Mouse (Mus musculus): ENCODE results near the gene Gal3st4. TPM values are rescaled to one million over a fixed set of nuclear protein-coding genes. Genes with fewer than 3 reads are reported as not detected.
A peak's percentile ranks its signal among the peaks of the same experiment; 100 is the strongest.

Gal3st4 gene
- 3.3 and 4.2 TPM in 2 replicates for polyA plus RNA-seq (2015; fragmentation: Nextera tagmentation; extraction: Ambion mirVana)

DNA sequence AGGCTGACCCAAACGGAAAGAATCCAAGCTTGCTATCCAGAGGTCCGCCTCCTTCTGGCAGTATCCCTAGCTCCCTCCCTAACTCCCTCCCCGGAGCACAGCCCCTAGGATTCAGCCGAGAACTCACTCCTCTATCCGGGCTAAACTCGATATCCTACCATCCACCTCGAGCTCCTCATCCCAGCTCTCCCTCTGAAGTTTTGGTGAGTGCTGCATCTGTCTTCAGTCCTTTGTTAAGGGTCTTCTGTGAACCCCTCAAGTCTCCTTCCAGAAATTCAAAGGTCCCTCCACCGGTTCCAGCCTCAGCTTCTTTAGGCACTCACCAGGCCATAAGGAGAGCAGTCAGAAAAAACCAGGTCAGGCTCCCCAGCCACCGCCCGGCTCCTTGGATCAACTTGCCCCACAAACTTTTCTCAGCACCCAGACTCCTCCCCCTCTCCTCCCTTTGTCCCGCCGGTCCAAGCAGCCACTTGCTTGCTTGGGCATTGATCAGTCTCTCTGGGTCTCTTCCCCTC is at the start of gene Gal3st4:
TSS of gene Gal3st4 (minus strand) at position 432 of the 515 bp plus-strand sequence.
- Histone ChIP-seq H3K27ac (no peak within 1 kb of the TSS), H3K4me1 (replicated peaks) (peaks cover 64% of the 10 kb centered on the region)

DNA sequence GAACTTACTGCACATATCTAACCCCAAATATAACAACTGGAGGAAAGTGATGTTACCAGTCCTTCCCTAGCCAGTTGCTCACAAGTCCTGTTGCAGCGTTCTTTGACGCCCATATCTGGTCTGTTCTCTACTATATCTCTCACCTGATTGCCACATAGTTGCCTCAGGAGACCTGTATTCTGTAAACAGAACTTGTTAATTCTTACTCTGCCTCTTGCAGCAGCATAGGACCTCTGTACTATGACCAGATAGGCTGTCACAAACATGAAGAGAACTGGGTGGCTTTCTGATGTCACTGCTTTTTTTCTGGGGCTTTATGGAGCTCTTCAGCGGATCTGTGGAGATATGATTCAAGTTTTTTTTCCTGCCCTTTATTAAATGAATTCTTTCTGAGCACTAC is 40.2 kb upstream of the Gal3st4 start:
- no peak for ATAC-seq (ENCODE audit: low FRiP score)
- Histone ChIP-seq H3K27ac (no peak overlapping the region), H3K9me3 (no peaks in the 10 kb centered on the region), H3K4me1 (replicated peaks) (no peaks in the 10 kb centered on the region), H3K4me2 (no peak overlapping the region), H3K27me3 (no peaks in the 10 kb centered on the region), H3K4me3 (no peak overlapping the region), H3K9ac (no peak overlapping the region), H3K36me3 (no peaks in the 10 kb centered on the region; the same call in 1 of the 2 replicates)
- 96% methylated on average over 3 of the region's 3 CpGs for WGBS

More for the DNA sequence above, at the start of gene Gal3st4:
- no peaks in the 10 kb centered on the region for H3K27me3 ChIP-seq
- H3K4me3 ChIP-seq = peak within 1 kb of the TSS; percentile 12
- H3K9ac ChIP-seq = peak within 1 kb of the TSS; percentile 51
- H3K36me3 ChIP-seq = peaks cover 33% of the 10 kb centered on the region
- no peak for ATAC-seq (ENCODE audit: low FRiP score)
- H3K4me2 ChIP-seq = peak within 1 kb of the TSS; percentile 34
- H3K9me3 ChIP-seq = no peaks in the 10 kb centered on the region
- under 1% methylated on average over 12 of the region's 12 CpGs for WGBS

DNA sequence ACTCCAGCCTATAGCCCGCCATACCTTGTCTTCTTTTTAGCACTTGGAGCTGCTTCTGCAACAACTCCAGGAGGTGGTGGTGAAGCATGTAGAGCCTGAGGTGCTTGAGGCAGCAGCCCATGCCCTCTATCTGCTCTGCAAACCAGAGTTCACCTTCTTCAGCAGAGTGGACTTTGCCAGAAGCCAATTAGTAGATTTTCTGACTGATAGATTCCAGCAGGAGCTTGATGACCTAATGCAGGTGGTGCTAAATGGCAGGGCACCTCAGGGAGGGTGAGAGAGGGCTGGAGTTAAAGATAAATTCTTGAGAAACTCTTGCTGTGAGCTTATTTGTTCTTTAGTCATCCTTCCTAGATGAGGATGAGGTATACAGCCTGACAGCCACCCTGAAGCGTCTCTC is 27.0 kb upstream of the Gal3st4 start:
- Histone ChIP-seq H3K9me3 (no peaks in the 10 kb centered on the region), H3K27me3 (no peaks in the 10 kb centered on the region)
- WGBS = 88% methylated on average over 2 of the region's 2 CpGs

GRCm38 (mm10) chr5:138294158-138294557 is 21.5 kb upstream of the Gal3st4 start:
- Histone ChIP-seq H3K27me3 (no peaks in the 10 kb centered on the region), H3K4me3 (no peak overlapping the region), H3K4me1 (replicated peaks) (no peaks in the 10 kb centered on the region), H3K36me3 (peaks cover 5% of the 10 kb centered on the region; the same call in 1 of the 2 replicates), H3K27ac (no peak overlapping the region), H3K9ac (no peak overlapping the region), H3K4me2 (no peak overlapping the region), H3K9me3 (no peaks in the 10 kb centered on the region)
- no peak for ATAC-seq (ENCODE audit: low FRiP score)

More for the DNA sequence above, 27.0 kb upstream of the Gal3st4 start:
- no peak overlapping the region for H3K4me2 ChIP-seq
- H3K4me1 ChIP-seq (replicated peaks) = no peaks in the 10 kb centered on the region
- no peak for ATAC-seq (ENCODE audit: low FRiP score)
- H3K27ac ChIP-seq = no peak overlapping the region
- peaks cover 10% of the 10 kb centered on the region; the same call in 1 of the 2 replicates for H3K36me3 ChIP-seq
- H3K4me3 ChIP-seq = no peak overlapping the region
- no peak overlapping the region for H3K9ac ChIP-seq

DNA sequence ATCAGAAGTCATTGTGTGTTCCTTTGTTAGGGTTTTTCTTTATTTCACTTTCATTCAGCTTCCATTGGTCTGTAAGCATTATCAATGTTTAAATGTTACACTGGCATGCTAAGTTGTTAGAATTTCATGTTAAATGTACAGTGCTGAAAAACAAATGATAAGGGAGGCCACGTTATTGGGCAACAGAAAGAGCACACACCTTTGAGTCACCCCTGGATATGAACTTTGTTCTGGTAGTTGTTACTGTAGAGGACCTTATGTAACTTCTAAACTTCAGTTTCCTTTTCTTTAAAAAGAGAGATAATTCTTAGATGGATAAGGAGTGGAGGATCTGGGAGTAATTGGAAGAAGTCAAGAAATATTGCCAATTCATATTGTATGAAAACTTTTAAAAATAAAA is 19.0 kb upstream of the Gal3st4 start:
- Histone ChIP-seq H3K36me3 (no peaks in the 10 kb centered on the region), H3K27me3 (no peaks in the 10 kb centered on the region), H3K4me2 (no peak overlapping the region), H3K9ac (no peak overlapping the region), H3K4me1 (replicated peaks) (no peaks in the 10 kb centered on the region), H3K4me3 (no peak overlapping the region), H3K9me3 (no peaks in the 10 kb centered on the region), H3K27ac (no peak overlapping the region)
- no peak for ATAC-seq (ENCODE audit: low FRiP score)
- WGBS = 84% methylated on average over 1 of the region's 1 CpGs

DNA sequence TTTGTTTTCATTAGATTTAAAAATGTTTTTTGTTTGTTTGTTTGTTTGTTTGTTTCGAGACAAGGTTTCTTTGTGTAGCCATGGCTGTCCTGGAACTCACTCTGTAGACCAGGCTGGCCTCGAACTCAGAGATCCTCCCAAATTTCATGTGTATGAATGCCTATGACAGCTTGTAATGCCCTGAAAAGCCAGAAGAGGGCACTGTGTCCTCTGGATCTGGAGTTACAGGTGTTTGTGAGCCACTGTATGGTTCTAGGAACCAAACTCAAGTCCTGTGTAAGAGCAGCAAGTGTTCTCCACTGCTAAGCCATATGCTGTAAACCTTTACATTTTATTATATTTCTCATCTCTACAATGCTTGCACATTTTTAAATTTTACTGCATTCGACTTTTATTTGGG is 15.2 kb upstream of the Gal3st4 start:
- no peak for ATAC-seq (ENCODE audit: low FRiP score)
- 77% methylated on average over 3 of the region's 3 CpGs for WGBS
- Histone ChIP-seq H3K36me3 (no peaks in the 10 kb centered on the region), H3K9ac (no peak overlapping the region), H3K4me3 (no peak overlapping the region), H3K27ac (no peak overlapping the region), H3K9me3 (no peaks in the 10 kb centered on the region), H3K4me1 (replicated peaks) (no peaks in the 10 kb centered on the region), H3K27me3 (no peaks in the 10 kb centered on the region), H3K4me2 (no peak overlapping the region)

DNA sequence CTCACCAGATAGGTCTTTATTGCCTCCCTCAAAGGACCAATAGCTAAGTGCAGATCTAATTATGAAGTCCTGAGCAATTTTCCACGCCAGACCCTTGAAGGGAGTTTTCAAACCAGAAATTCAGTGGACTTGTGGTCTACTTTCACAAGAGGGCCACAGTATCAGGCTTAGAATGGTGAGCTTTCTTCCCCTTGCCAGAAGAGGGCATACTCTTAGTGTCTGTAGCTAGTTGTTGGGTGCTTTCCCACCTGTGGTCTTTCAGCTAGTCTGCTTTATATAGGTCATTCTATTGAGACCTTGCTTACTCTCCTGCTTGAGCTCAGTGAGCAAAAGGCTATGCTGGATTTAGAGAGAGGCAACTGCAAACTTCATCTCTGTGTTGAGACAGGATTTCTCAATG is 10.9 kb upstream of the Gal3st4 start:
- 45% methylated on average over 1 of the region's 1 CpGs for WGBS
- H3K4me3 ChIP-seq = no peak overlapping the region
- H3K36me3 ChIP-seq = no peaks in the 10 kb centered on the region
- H3K27me3 ChIP-seq = 0 out of 2 replicates have a peak, but pooled peaks cover 12% of the 10 kb centered on the region
- no peak overlapping the region for H3K4me2 ChIP-seq
- peaks cover 6% of the 10 kb centered on the region for H3K4me1 ChIP-seq (replicated peaks)
- no peak overlapping the region for H3K27ac ChIP-seq
- H3K9ac ChIP-seq = no peak overlapping the region
- no peaks in the 10 kb centered on the region; the same call in 1 of the 2 replicates for H3K9me3 ChIP-seq
- no peak for ATAC-seq (ENCODE audit: low FRiP score)

DNA sequence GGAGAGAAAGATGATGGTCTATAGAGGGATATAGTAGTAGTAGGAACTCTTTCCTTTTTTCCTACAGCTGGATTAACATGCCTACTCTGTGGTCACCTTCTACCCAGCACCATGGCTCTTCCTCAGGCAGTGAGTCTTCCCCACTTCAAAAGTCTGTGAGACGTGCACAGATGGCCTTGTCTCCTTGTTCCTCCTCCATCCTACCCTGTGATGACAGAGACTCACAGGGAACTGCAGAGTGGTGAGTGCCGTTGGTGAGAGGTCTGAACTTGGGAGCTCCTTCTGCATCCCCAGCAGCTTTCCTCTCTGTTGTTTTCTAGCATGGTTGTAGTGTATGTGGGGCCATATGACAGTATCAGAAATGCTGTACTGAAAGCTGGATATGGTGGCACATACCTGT is 9.2 kb upstream of the Gal3st4 start:
- H3K4me3 ChIP-seq = no peak overlapping the region
- ATAC-seq (ENCODE audit: low FRiP score) = no peak
- H3K9me3 ChIP-seq = no peaks in the 10 kb centered on the region; the same call in 1 of the 2 replicates
- peaks cover 24% of the 10 kb centered on the region for H3K4me1 ChIP-seq (replicated peaks)
- no peak overlapping the region for H3K4me2 ChIP-seq
- 0 out of 2 replicates have a peak, but pooled peaks cover 12% of the 10 kb centered on the region for H3K27me3 ChIP-seq
- no peak overlapping the region for H3K9ac ChIP-seq
- H3K27ac ChIP-seq = no peak overlapping the region
- H3K36me3 ChIP-seq = peaks cover 15% of the 10 kb centered on the region
- WGBS = 87% methylated on average over 2 of the region's 2 CpGs

DNA sequence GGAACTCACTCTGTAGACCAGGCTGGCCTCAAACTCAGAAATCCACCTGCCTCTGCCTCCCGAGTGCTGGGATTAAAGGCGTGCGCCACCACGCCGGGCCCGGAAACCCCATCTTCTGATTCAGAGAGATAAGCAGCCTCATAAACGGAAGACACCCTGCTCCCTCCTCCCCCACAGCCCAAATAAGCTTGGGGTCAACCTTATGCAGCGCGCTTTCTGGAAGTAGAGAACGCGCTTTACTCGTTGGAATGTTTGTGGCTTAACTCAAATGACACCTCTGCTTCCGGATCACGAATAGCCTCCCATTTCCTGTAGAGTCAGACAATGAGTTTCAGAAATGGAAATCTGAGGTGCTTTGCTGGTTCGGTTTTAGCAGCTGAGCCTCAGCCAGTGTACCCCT is 8.2 kb upstream of the Gal3st4 start:
- Histone ChIP-seq H3K4me1 (replicated peaks) (peaks cover 33% of the 10 kb centered on the region), H3K9me3 (no peaks in the 10 kb centered on the region; the same call in 1 of the 2 replicates), H3K9ac (no peak overlapping the region), H3K4me2 (peak overlapping the region; percentile 82; the same call in 1 of the 2 replicates), H3K27me3 (0 out of 2 replicates have a peak, but pooled peaks cover 12% of the 10 kb centered on the region), H3K36me3 (peaks cover 23% of the 10 kb centered on the region), H3K4me3 (no peak overlapping the region), H3K27ac (no peak overlapping the region)
- 93% methylated on average over 15 of the region's 15 CpGs for WGBS
- ATAC-seq (ENCODE audit: low FRiP score) = no peak

DNA sequence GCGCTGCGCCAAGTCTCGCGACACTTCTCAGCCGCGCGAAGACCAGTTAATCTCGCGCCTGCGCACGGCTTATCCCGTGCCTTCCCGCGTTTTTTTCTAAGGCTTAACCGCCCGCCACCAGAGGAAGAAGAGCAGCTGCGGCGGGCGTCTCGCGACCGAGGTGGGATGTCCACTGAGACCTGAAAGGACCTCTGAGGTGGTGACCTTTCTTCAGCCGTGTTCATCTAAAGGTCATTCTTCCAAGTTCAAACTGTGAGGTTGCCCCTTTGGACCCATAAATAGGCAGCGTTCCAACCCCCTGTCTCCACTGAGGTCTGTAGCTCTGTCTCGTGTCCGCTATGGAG is 7.8 kb upstream of the Gal3st4 start:
- H3K9me3 ChIP-seq = no peaks in the 10 kb centered on the region; the same call in 1 of the 2 replicates
- H3K27me3 ChIP-seq = 0 out of 2 replicates have a peak, but pooled peaks cover 12% of the 10 kb centered on the region
- peaks cover 28% of the 10 kb centered on the region for H3K36me3 ChIP-seq
- ATAC-seq (ENCODE audit: low FRiP score) = no peak
- peak overlapping the region; percentile 52; the same call in 1 of the 2 replicates for H3K27ac ChIP-seq
- peaks cover 38% of the 10 kb centered on the region for H3K4me1 ChIP-seq (replicated peaks)
- 22% methylated on average over 26 of the region's 26 CpGs for WGBS
- peak overlapping the region; percentile 82 for H3K4me2 ChIP-seq
- H3K9ac ChIP-seq = no peak overlapping the region
- H3K4me3 ChIP-seq = peak overlapping the region; percentile 82

GRCm38 (mm10) chr5:138279585-138280424 is 7.2 kb upstream of the Gal3st4 start, which contains the start of the genes Gm43720, Gpc2 and Stag3:
Gene Gm43720 (minus strand): TSS chr5:138279958.
Gene Gpc2 (minus strand): TSS chr5:138280005.
Gene Stag3 (plus strand): TSS chr5:138280240.
- no peaks in the 10 kb centered on the region; the same call in 1 of the 2 replicates for H3K9me3 ChIP-seq
- H3K27me3 ChIP-seq = 0 out of 2 replicates have a peak, but pooled peaks cover 12% of the 10 kb centered on the region
- H3K4me3 ChIP-seq = peak within 1 kb of the TSS; percentile 82
- H3K4me2 ChIP-seq = peak within 1 kb of the TSS; percentile 82
- peak within 1 kb of the TSS; percentile 95 for H3K9ac ChIP-seq
- under 1% methylated on average over 55 of the region's 56 CpGs for WGBS
- peak within 1 kb of the TSS; percentile 90 for H3K27ac ChIP-seq
- peaks cover 44% of the 10 kb centered on the region for H3K4me1 ChIP-seq (replicated peaks)
- peaks cover 33% of the 10 kb centered on the region for H3K36me3 ChIP-seq
- ATAC-seq (ENCODE audit: low FRiP score) = peak; percentile 99

- H3K27ac ChIP-seq = 0 out of 2 replicates have a peak overlapping the region, but pooled peaks have one; percentile 24
- no peaks in the 10 kb centered on the region; the same call in 1 of the 2 replicates for H3K9me3 ChIP-seq
- no peak for ATAC-seq (ENCODE audit: low FRiP score)
- peak overlapping the region; percentile 95 for H3K9ac ChIP-seq
- peaks cover 62% of the 10 kb centered on the region for H3K4me1 ChIP-seq (replicated peaks)
- WGBS = 85% methylated on average over 7 of the region's 7 CpGs
- peak overlapping the region; percentile 82 for H3K4me2 ChIP-seq
- H3K36me3 ChIP-seq = peaks cover 41% of the 10 kb centered on the region
- H3K27me3 ChIP-seq = 0 out of 2 replicates have a peak, but pooled peaks cover 12% of the 10 kb centered on the region
- H3K4me3 ChIP-seq = peak overlapping the region; percentile 82
Observed at GRCm38 (mm10) chr5:138277994-138278393, 5.4 kb upstream of the Gal3st4 start.
